In the genomic region with DNA sequence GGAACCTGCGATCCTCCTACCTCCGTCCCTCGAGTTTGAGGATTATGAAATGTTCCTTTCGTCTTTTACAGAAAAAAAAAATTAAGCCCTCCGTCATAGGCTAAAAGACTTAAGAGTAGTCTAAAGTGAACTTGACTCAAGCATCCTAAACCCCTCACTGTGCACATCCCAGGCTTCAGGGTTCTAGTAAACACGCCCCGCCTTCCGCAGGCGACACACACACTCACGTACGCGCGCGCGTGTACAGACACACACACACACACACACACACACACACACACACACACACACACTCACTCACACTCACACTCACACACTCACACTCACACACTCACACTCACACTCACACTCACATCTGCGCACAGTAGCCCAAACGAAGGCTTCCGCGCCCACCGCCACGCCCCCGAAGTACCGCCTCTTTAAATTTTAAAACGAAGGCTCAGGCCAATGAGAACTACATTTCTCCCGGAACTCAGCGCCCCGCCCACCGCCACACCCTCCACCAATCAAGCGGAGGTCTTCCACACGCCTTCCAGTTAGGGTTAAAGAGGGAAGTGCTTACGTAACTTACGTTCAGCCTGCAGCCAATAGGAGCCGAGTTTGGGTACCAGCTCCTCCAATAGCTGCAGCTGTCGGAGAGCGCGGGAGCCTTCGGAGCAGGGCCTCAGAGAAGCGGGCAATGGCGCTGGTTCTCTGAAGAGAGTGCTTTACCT, we compare ENCODE assay signal across 8 mouse cellular contexts. TPM values are rescaled to one million over a fixed set of nuclear protein-coding genes. Genes with fewer than 3 reads are reported as not detected.
A peak's percentile ranks its signal among the peaks of the same experiment; 100 is the strongest.
DNase-seq lines count a peak whose midpoint lies in the region; ATAC-seq lines count a peak whose summit lies in the region.

A gene (plus strand): TSS at position 619 of the 713 bp plus-strand sequence.

- ATAC-seq in hematopoietic stem cell, adult 5-6 weeks (replicated peaks in 1 of 2; ENCODE audit: insufficient read depth in 1 of 2, low FRiP score in 2 of 2, low TSS enrichment in 1 of 2, low read depth in 1 of 2, poor library complexity in 2 of 2, severe bottlenecking in 2 of 2) = peak; percentile 98 to 100
- ATAC-seq in lung, embryonic 16.5 days (ENCODE audit: low read depth) = peak; percentile 100

- peak within 1 kb of the TSS; percentile 87 for H3K4me3 ChIP-seq in lung, embryonic 16.5 days (ENCODE audit: low read length)

- H3K27ac ChIP-seq in lung, embryonic 16.5 days (ENCODE audit: low read length) = peak within 1 kb of the TSS; percentile 12; the same call in 1 of the 2 replicates

- peak; percentile 98 for DNase-seq in MEL-GATA-1-ER (ENCODE audit: extremely low read depth, low read depth)
- DNase-seq in cerebellum, adult 8-10 months = peak; percentile 89
- peak; percentile 97 for DNase-seq in forelimb bud, embryonic 11.5 days (ENCODE audit: low read depth, low spot score)
- DNase-seq in layer of hippocampus, adult 9-10 months (ENCODE audit: low spot score) = peak; percentile 88
- DNase-seq in ovary, postnatal 10 days (ENCODE audit: low spot score) = peak; percentile 83
- peak; percentile 97 for DNase-seq in thymus, postnatal 10 days (ENCODE audit: low spot score in 2 of 2)

- no peaks in the 10 kb centered on the region for H3K9me3 ChIP-seq in lung, embryonic 16.5 days (ENCODE audit: control insufficient read depth, low read length)

- H3K36me3 ChIP-seq in lung, embryonic 16.5 days (ENCODE audit: control insufficient read depth, insufficient read depth, low read length) = peaks cover 2% of the 10 kb centered on the region; the same call in 1 of the 2 replicates

- H3K4me1 ChIP-seq in lung, embryonic 16.5 days (replicated peaks; ENCODE audit: control insufficient read depth, insufficient read depth, low read length) = peaks cover 25% of the 10 kb centered on the region

- WGBS in lung, embryonic 16.5 days = under 1% methylated on average over 39 of the region's 39 CpGs

- H3K4me2 ChIP-seq in lung, embryonic 16.5 days (ENCODE audit: low read depth, low read length) = peak within 1 kb of the TSS; percentile 89

- H3K27me3 ChIP-seq in lung, embryonic 16.5 days (ENCODE audit: control insufficient read depth, insufficient read depth, low read depth, low read length) = no peaks in the 10 kb centered on the region

- H3K9ac ChIP-seq in lung, embryonic 16.5 days (ENCODE audit: low read length) = peak within 1 kb of the TSS; percentile 90

RNA-seq across cellular contexts. Expression of the gene that starts here (rescaled TPM):
- total RNA-seq in hematopoietic stem cell, adult 5-6 weeks (2017) = 15.3 and 18.2 TPM in 2 replicates
- polyA plus RNA-seq in lung, embryonic 16.5 days (2015; fragmentation: Nextera tagmentation; extraction: Ambion mirVana) = 7.8 and 9.3 TPM in 2 replicates

Comparison
In these comparisons a context has a peak if more than half of its experiments do, and no peak if none do; other contexts are left out.
1. Peak in every context shown above with its lines: DNase-seq, ATAC-seq, H3K4me3 ChIP-seq and H3K27ac ChIP-seq.